Mouse (Mus musculus): ENCODE results near the gene Mybpc3.

DNA sequence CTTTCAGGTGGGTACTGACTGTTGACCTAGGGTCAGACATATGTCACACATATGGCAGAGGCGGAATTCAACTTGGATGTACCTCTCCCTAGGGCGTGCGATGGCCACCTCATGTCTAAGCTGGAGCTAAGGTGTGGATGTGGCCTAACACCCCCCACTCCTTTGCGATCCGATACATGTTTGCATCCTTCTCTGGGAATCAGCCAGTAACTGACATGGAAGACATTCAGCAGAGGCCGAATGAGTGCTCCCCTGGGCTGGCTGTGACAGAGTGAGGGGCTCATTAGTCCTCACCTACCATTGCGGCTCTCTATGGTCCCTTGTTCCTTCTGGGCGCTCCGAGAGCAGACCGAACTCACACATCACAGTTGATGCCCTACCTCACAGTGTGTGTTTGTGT, 46.9 kb upstream of the Mybpc3 start:
- no peak for TF ChIP-seq CTCF (conservative IDR thresholded peaks at IDR 0.05; ENCODE audit: insufficient read depth, insufficient read length, low read depth, low read length)
- no peak for TF ChIP-seq POLR2A (IDR thresholded peaks at IDR 0.05; ENCODE audit: low read depth, low read length)

Data from kidney, adult 2 months (tissue).